Mouse (Mus musculus): ENCODE data around the gene Psmb5. TPM values are rescaled to one million over a fixed set of nuclear protein-coding genes. Genes with fewer than 3 reads are reported as not detected.

Gene Psmb5
- polyA plus RNA-seq, 1 experiment from 2014 or later: 361 TPM

DNA sequence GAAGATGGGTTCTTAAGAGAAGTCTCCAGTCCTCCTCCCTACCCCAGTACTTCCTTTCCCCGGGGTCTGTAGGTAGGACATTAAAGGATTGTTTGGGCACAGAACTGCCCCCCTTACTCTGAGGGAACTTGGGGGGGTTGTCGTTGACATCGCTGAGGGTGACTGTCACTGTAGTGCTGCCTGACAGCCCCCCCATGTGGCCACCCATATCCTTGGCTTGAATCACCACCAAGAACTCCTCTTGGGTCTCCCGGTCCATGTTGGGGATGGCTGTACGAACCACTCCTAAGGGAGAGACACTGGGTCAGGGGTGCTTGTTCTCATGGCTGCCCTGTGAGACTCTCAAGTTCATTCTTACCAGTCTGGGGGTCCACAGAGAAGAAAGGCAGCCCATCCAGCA is 20.4 kb upstream of the Psmb5 start:
- no peak overlapping the region for H3K4me3 ChIP-seq (ENCODE audit: low read depth, low read length)
- H3K9ac ChIP-seq (replicated peaks; ENCODE audit: low read depth, low read length): no peak overlapping the region
- H3K4me1 ChIP-seq (ENCODE audit: control insufficient read depth, insufficient read depth, low read length): peaks cover 11% of the 10 kb centered on the region; the same call in 1 of the 2 replicates
- no peak for ATAC-seq (ENCODE audit: insufficient number of reproducible peaks, insufficient read depth, low FRiP score, low read depth)
- H3K27me3 ChIP-seq (ENCODE audit: control insufficient read depth, insufficient read depth, low read length): no peaks in the 10 kb centered on the region
- no peak overlapping the region for H3K4me2 ChIP-seq (replicated peaks; ENCODE audit: low read depth, low read length)
- H3K27ac ChIP-seq (ENCODE audit: low read length): no peak overlapping the region
- no peaks in the 10 kb centered on the region for H3K9me3 ChIP-seq (ENCODE audit: control insufficient read depth, low read depth, low read length)
- peaks cover 38% of the 10 kb centered on the region for H3K36me3 ChIP-seq (ENCODE audit: control insufficient read depth, insufficient read depth, low read length)
- 78% methylated on average over 5 of the region's 5 CpGs for WGBS

GRCm38 (mm10) chr14:54636954-54637353 is 19.1 kb upstream of the Psmb5 start:
- Histone ChIP-seq H3K27ac (ENCODE audit: low read length) (no peak overlapping the region), H3K9ac (replicated peaks; ENCODE audit: low read depth, low read length) (no peak overlapping the region), H3K9me3 (ENCODE audit: control insufficient read depth, low read depth, low read length) (no peaks in the 10 kb centered on the region), H3K36me3 (ENCODE audit: control insufficient read depth, insufficient read depth, low read length) (peaks cover 38% of the 10 kb centered on the region), H3K27me3 (ENCODE audit: control insufficient read depth, insufficient read depth, low read length) (no peaks in the 10 kb centered on the region), H3K4me3 (ENCODE audit: low read depth, low read length) (no peak overlapping the region), H3K4me1 (ENCODE audit: control insufficient read depth, insufficient read depth, low read length) (peaks cover 11% of the 10 kb centered on the region; the same call in 1 of the 2 replicates), H3K4me2 (replicated peaks; ENCODE audit: low read depth, low read length) (no peak overlapping the region)
- WGBS: 57% methylated on average over 8 of the region's 8 CpGs
- no peak for ATAC-seq (ENCODE audit: insufficient number of reproducible peaks, insufficient read depth, low FRiP score, low read depth)

- 80% methylated on average over 4 of the region's 4 CpGs for WGBS
- peaks cover under 1% of the 10 kb centered on the region; the same call in 1 of the 2 replicates for H3K4me1 ChIP-seq (ENCODE audit: control insufficient read depth, insufficient read depth, low read length)
- H3K36me3 ChIP-seq (ENCODE audit: control insufficient read depth, insufficient read depth, low read length): peaks cover 43% of the 10 kb centered on the region
- H3K9me3 ChIP-seq (ENCODE audit: control insufficient read depth, low read depth, low read length): no peaks in the 10 kb centered on the region
- no peak overlapping the region for H3K9ac ChIP-seq (replicated peaks; ENCODE audit: low read depth, low read length)
- H3K27me3 ChIP-seq (ENCODE audit: control insufficient read depth, insufficient read depth, low read length): no peaks in the 10 kb centered on the region
- no peak for ATAC-seq (ENCODE audit: insufficient number of reproducible peaks, insufficient read depth, low FRiP score, low read depth)
- no peak overlapping the region for H3K4me2 ChIP-seq (replicated peaks; ENCODE audit: low read depth, low read length)
- no peak overlapping the region for H3K4me3 ChIP-seq (ENCODE audit: low read depth, low read length)
- H3K27ac ChIP-seq (ENCODE audit: low read length): no peak overlapping the region
Observed at GRCm38 (mm10) chr14:54634182-54634581, 16.4 kb upstream of the Psmb5 start.

DNA sequence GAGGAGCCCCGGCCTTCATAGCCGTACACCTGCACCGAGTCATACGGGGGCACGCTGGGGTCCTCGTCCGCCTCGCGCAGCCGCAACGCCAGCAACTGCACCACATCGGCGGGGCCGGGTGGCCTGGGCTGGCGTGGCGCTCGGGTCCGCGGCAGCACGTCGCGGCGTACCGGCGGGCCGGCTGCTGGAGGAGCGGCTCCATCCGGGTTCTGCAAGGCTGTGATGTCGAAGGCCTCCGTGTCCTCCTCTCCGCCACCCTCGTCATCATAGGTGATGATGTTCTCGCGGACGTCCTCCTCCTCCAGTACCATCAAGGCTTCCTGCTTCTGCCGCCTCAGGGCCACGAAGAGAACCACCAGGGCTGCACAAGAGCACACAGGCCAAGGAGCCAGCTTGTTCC is 14.4 kb upstream of the Psmb5 start:
- H3K4me2 ChIP-seq (replicated peaks; ENCODE audit: low read depth, low read length): no peak overlapping the region
- H3K9me3 ChIP-seq (ENCODE audit: control insufficient read depth, low read depth, low read length): no peaks in the 10 kb centered on the region
- ATAC-seq (ENCODE audit: insufficient number of reproducible peaks, insufficient read depth, low FRiP score, low read depth): no peak
- no peak overlapping the region for H3K27ac ChIP-seq (ENCODE audit: low read length)
- H3K27me3 ChIP-seq (ENCODE audit: control insufficient read depth, insufficient read depth, low read length): no peaks in the 10 kb centered on the region
- no peak overlapping the region for H3K9ac ChIP-seq (replicated peaks; ENCODE audit: low read depth, low read length)
- 90% methylated on average over 35 of the region's 37 CpGs for WGBS
- H3K4me1 ChIP-seq (ENCODE audit: control insufficient read depth, insufficient read depth, low read length): no peaks in the 10 kb centered on the region
- H3K36me3 ChIP-seq (ENCODE audit: control insufficient read depth, insufficient read depth, low read length): peaks cover 35% of the 10 kb centered on the region
- H3K4me3 ChIP-seq (ENCODE audit: low read depth, low read length): no peak overlapping the region

DNA sequence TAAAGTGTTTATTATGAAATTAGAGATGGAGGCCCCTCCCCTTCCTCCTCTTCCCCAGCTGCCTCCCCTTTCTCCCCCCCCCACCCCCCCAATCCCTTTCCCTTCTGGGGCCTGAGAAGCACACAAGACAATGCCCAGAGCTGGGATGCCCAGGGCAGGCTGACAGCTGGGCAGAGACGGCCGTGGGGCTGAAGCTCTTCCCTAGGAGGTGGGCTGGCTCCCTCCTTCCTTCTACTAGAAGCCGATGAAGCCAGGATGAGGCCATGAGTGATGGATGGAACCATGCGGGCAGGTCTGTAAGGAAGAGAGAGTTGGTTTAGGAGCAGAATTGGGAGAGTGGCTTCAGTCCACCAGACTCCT is 13.4 kb upstream of the Psmb5 start:
- no peaks in the 10 kb centered on the region for H3K9me3 ChIP-seq (ENCODE audit: control insufficient read depth, low read depth, low read length)
- no peak overlapping the region for H3K4me3 ChIP-seq (ENCODE audit: low read depth, low read length)
- WGBS: 56% methylated on average over 4 of the region's 4 CpGs
- H3K27ac ChIP-seq (ENCODE audit: low read length): no peak overlapping the region
- no peaks in the 10 kb centered on the region for H3K27me3 ChIP-seq (ENCODE audit: control insufficient read depth, insufficient read depth, low read length)
- H3K4me2 ChIP-seq (replicated peaks; ENCODE audit: low read depth, low read length): no peak overlapping the region
- H3K9ac ChIP-seq (replicated peaks; ENCODE audit: low read depth, low read length): no peak overlapping the region
- H3K4me1 ChIP-seq (ENCODE audit: control insufficient read depth, insufficient read depth, low read length): no peaks in the 10 kb centered on the region
- H3K36me3 ChIP-seq (ENCODE audit: control insufficient read depth, insufficient read depth, low read length): peaks cover 28% of the 10 kb centered on the region
- ATAC-seq (ENCODE audit: insufficient number of reproducible peaks, insufficient read depth, low FRiP score, low read depth): 0 out of 2 replicates have a peak, but pooled peaks have one; percentile 19

GRCm38 (mm10) chr14:54630583-54631239 is 12.9 kb upstream of the Psmb5 start:
- Histone ChIP-seq H3K9me3 (ENCODE audit: control insufficient read depth, low read depth, low read length) (no peaks in the 10 kb centered on the region), H3K27me3 (ENCODE audit: control insufficient read depth, insufficient read depth, low read length) (no peaks in the 10 kb centered on the region), H3K4me1 (ENCODE audit: control insufficient read depth, insufficient read depth, low read length) (no peaks in the 10 kb centered on the region), H3K4me3 (ENCODE audit: low read depth, low read length) (no peak overlapping the region), H3K36me3 (ENCODE audit: control insufficient read depth, insufficient read depth, low read length) (peaks cover 23% of the 10 kb centered on the region), H3K9ac (replicated peaks; ENCODE audit: low read depth, low read length) (no peak overlapping the region), H3K27ac (ENCODE audit: low read length) (no peak overlapping the region), H3K4me2 (replicated peaks; ENCODE audit: low read depth, low read length) (no peak overlapping the region)
- ATAC-seq (ENCODE audit: insufficient number of reproducible peaks, insufficient read depth, low FRiP score, low read depth): 0 out of 2 replicates have a peak, but pooled peaks have one; percentile 47
- 82% methylated on average over 11 of the region's 11 CpGs for WGBS

- Histone ChIP-seq H3K27ac (ENCODE audit: low read length) (no peak overlapping the region), H3K27me3 (ENCODE audit: control insufficient read depth, insufficient read depth, low read length) (no peaks in the 10 kb centered on the region), H3K9me3 (ENCODE audit: control insufficient read depth, low read depth, low read length) (no peaks in the 10 kb centered on the region), H3K36me3 (ENCODE audit: control insufficient read depth, insufficient read depth, low read length) (peaks cover 23% of the 10 kb centered on the region), H3K4me3 (ENCODE audit: low read depth, low read length) (no peak overlapping the region), H3K4me1 (ENCODE audit: control insufficient read depth, insufficient read depth, low read length) (no peaks in the 10 kb centered on the region), H3K4me2 (replicated peaks; ENCODE audit: low read depth, low read length) (no peak overlapping the region), H3K9ac (replicated peaks; ENCODE audit: low read depth, low read length) (no peak overlapping the region)
- WGBS: 86% methylated on average over 2 of the region's 2 CpGs
- ATAC-seq (ENCODE audit: insufficient number of reproducible peaks, insufficient read depth, low FRiP score, low read depth): no peak
Observed at GRCm38 (mm10) chr14:54629797-54630196, 12.0 kb upstream of the Psmb5 start.

DNA sequence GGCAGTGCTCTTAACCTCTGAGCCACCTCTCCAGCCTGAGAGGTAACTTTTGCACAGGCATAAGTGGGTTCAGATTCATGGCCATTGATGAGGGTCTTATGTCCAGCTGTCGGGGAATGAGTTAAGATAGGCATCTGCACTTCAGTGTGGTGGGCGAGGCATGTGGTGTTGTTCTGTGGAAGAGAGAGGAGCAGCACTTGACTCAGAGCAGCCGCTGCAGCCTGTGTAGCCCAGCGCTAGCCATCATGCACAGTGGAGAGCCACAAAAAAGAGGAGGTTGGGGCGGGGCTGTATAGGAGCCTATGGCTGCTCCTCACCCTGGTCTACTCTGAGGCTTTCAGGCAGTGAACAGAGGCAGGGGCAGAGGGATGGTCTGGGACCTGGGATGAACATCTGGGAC is 10.3 kb upstream of the Psmb5 start:
- Histone ChIP-seq H3K9me3 (ENCODE audit: control insufficient read depth, low read depth, low read length) (no peaks in the 10 kb centered on the region), H3K36me3 (ENCODE audit: control insufficient read depth, insufficient read depth, low read length) (peaks cover 15% of the 10 kb centered on the region), H3K27me3 (ENCODE audit: control insufficient read depth, insufficient read depth, low read length) (no peaks in the 10 kb centered on the region), H3K4me3 (ENCODE audit: low read depth, low read length) (no peak overlapping the region), H3K4me2 (replicated peaks; ENCODE audit: low read depth, low read length) (no peak overlapping the region), H3K4me1 (ENCODE audit: control insufficient read depth, insufficient read depth, low read length) (no peaks in the 10 kb centered on the region), H3K27ac (ENCODE audit: low read length) (no peak overlapping the region), H3K9ac (replicated peaks; ENCODE audit: low read depth, low read length) (no peak overlapping the region)
- no peak for ATAC-seq (ENCODE audit: insufficient number of reproducible peaks, insufficient read depth, low FRiP score, low read depth)
- 73% methylated on average over 5 of the region's 5 CpGs for WGBS

DNA sequence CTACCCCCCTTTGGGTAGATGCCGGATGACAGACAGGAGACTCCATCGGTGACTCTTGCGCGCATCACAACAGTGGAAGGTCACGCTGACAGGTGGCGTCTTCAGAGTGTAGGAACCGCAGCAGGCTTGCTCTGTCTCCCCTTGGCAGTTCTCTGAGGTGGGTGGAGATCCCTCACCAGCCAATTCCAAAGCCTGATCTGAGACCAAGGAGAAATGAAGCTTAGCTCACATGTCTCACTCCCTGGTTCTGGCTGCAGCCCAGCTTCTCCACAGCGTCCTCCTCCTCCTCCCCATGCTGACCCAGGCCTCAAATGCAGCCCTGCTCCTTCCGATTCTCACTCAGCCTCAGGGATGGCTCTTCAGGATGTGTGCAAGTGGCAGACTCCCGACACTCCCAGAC is 7.2 kb upstream of the Psmb5 start:
- Histone ChIP-seq H3K4me2 (replicated peaks; ENCODE audit: low read depth, low read length) (no peak overlapping the region), H3K27ac (ENCODE audit: low read length) (no peak overlapping the region), H3K9me3 (ENCODE audit: control insufficient read depth, low read depth, low read length) (no peaks in the 10 kb centered on the region), H3K27me3 (ENCODE audit: control insufficient read depth, insufficient read depth, low read length) (no peaks in the 10 kb centered on the region), H3K36me3 (ENCODE audit: control insufficient read depth, insufficient read depth, low read length) (no peaks in the 10 kb centered on the region), H3K4me3 (ENCODE audit: low read depth, low read length) (no peak overlapping the region), H3K9ac (replicated peaks; ENCODE audit: low read depth, low read length) (no peak overlapping the region), H3K4me1 (ENCODE audit: control insufficient read depth, insufficient read depth, low read length) (no peaks in the 10 kb centered on the region)
- no peak for ATAC-seq (ENCODE audit: insufficient number of reproducible peaks, insufficient read depth, low FRiP score, low read depth)
- 67% methylated on average over 10 of the region's 10 CpGs for WGBS
